Mouse (Mus musculus): Measurements from ENCODE around the gene Gda. TPM values are rescaled to one million over a fixed set of nuclear protein-coding genes. Genes with fewer than 3 reads are reported as not detected.

Gda gene
- polyA plus RNA-seq, 1 experiment from 2014 or later = 1.0 TPM

GRCm38 (mm10) chr19:21390904-21391303 is 82.3 kb downstream of the Gda start:
- no peaks in the 10 kb centered on the region; the same call in 1 of the 2 replicates for H3K4me1 ChIP-seq (ENCODE audit: control insufficient read depth, insufficient read depth, low read length)
- no peak for ATAC-seq
- no peak overlapping the region for H3K4me2 ChIP-seq (ENCODE audit: low read length)
- no peak overlapping the region for H3K27ac ChIP-seq (ENCODE audit: low read length)
- H3K27me3 ChIP-seq (ENCODE audit: control insufficient read depth, insufficient read depth, low read depth, low read length) = no peaks in the 10 kb centered on the region
- no peaks in the 10 kb centered on the region for H3K9me3 ChIP-seq (replicated peaks; ENCODE audit: control insufficient read depth, low read length, poor library complexity, severe bottlenecking)
- H3K4me3 ChIP-seq (ENCODE audit: low read depth, low read length) = no peak overlapping the region
- H3K9ac ChIP-seq (ENCODE audit: low read depth, low read length) = no peak overlapping the region
- 93% methylated on average over 7 of the region's 7 CpGs for WGBS
- H3K36me3 ChIP-seq (ENCODE audit: control insufficient read depth, insufficient read depth, low read length) = no peaks in the 10 kb centered on the region

GRCm38 (mm10) chr19:21386842-21387241 is 86.4 kb downstream of the Gda start:
- Histone ChIP-seq H3K27me3 (ENCODE audit: control insufficient read depth, insufficient read depth, low read depth, low read length) (no peaks in the 10 kb centered on the region), H3K4me2 (ENCODE audit: low read length) (no peak overlapping the region), H3K27ac (ENCODE audit: low read length) (no peak overlapping the region), H3K4me3 (ENCODE audit: low read depth, low read length) (no peak overlapping the region), H3K9ac (ENCODE audit: low read depth, low read length) (no peak overlapping the region), H3K4me1 (ENCODE audit: control insufficient read depth, insufficient read depth, low read length) (no peaks in the 10 kb centered on the region; the same call in 1 of the 2 replicates), H3K36me3 (ENCODE audit: control insufficient read depth, insufficient read depth, low read length) (no peaks in the 10 kb centered on the region), H3K9me3 (replicated peaks; ENCODE audit: control insufficient read depth, low read length, poor library complexity, severe bottlenecking) (no peaks in the 10 kb centered on the region)
- ATAC-seq = no peak
- WGBS = 80% methylated on average over 2 of the region's 2 CpGs

GRCm38 (mm10) chr19:21384231-21384630 is 89.0 kb downstream of the Gda start:
- 82% methylated on average over 3 of the region's 3 CpGs for WGBS
- Histone ChIP-seq H3K9ac (ENCODE audit: low read depth, low read length) (no peak overlapping the region), H3K4me2 (ENCODE audit: low read length) (no peak overlapping the region), H3K36me3 (ENCODE audit: control insufficient read depth, insufficient read depth, low read length) (no peaks in the 10 kb centered on the region), H3K4me1 (ENCODE audit: control insufficient read depth, insufficient read depth, low read length) (no peaks in the 10 kb centered on the region; the same call in 1 of the 2 replicates), H3K27me3 (ENCODE audit: control insufficient read depth, insufficient read depth, low read depth, low read length) (no peaks in the 10 kb centered on the region), H3K4me3 (ENCODE audit: low read depth, low read length) (no peak overlapping the region), H3K27ac (ENCODE audit: low read length) (no peak overlapping the region), H3K9me3 (replicated peaks; ENCODE audit: control insufficient read depth, low read length, poor library complexity, severe bottlenecking) (no peaks in the 10 kb centered on the region)
- ATAC-seq = no peak

DNA sequence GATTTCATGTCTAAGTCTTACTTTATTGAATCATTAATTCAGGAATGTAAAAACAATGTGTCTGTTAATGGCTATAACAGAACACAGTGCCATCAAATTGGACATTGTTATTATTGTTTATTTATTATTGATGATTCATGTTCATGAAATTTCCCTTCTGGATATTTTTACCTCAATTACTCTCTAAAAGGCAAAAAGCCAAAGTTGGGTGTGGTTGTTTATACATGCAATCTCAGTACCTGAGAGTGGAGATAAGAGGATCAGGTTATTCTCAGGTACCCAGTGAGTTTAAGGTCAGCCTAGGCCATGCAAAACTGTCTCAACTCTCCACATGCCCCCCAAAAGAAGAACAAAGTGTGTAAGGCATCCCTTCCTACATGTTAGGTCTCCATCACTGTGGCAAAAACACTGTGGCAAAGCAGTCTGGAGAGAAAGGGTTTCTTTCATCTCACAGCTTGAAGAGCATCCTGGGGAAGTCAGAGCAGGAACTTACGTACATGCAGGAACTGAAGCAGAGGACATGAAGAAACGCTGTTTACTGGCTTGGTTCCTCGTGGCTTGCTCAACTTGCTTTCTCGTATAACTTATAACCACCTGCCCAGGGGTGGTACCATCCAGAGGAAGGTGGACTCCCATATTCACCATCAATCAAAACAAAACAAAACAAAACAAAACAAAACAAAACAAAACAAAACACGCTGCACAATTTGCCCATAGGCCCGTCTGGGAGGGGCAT is 89.6 kb downstream of the Gda start:
- Histone ChIP-seq H3K4me3 (ENCODE audit: low read depth, low read length) (no peak overlapping the region), H3K27me3 (ENCODE audit: control insufficient read depth, insufficient read depth, low read depth, low read length) (no peaks in the 10 kb centered on the region), H3K27ac (ENCODE audit: low read length) (no peak overlapping the region), H3K4me2 (ENCODE audit: low read length) (no peak overlapping the region), H3K4me1 (ENCODE audit: control insufficient read depth, insufficient read depth, low read length) (no peaks in the 10 kb centered on the region; the same call in 1 of the 2 replicates), H3K36me3 (ENCODE audit: control insufficient read depth, insufficient read depth, low read length) (no peaks in the 10 kb centered on the region), H3K9ac (ENCODE audit: low read depth, low read length) (no peak overlapping the region), H3K9me3 (replicated peaks; ENCODE audit: control insufficient read depth, low read length, poor library complexity, severe bottlenecking) (no peaks in the 10 kb centered on the region)
- ATAC-seq = no peak
- WGBS = 93% methylated on average over 6 of the region's 6 CpGs

DNA sequence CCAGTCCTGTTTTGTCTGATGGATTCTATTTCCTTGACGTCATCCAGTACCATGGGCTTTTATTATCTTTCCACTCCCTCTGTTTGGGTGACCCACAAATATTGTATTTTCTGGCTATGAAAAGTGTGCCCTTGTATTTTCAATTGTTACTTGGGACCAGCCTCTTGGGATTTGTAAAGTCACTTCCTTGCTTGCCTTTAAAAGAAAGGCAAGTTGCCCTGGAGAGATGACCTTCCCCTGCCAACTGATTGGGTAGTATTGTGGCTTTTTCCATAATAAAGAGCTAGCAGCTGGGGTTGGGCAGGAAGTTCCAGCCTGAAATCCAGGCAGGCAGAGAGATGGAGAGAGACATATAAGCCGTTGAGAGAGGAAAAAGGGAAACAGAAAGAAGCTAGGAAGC is 91.5 kb downstream of the Gda start:
- no peak overlapping the region for H3K9ac ChIP-seq (ENCODE audit: low read depth, low read length)
- ATAC-seq = no peak
- no peaks in the 10 kb centered on the region for H3K27me3 ChIP-seq (ENCODE audit: control insufficient read depth, insufficient read depth, low read depth, low read length)
- no peaks in the 10 kb centered on the region for H3K9me3 ChIP-seq (replicated peaks; ENCODE audit: control insufficient read depth, low read length, poor library complexity, severe bottlenecking)
- no peaks in the 10 kb centered on the region for H3K36me3 ChIP-seq (ENCODE audit: control insufficient read depth, insufficient read depth, low read length)
- no peak overlapping the region for H3K4me3 ChIP-seq (ENCODE audit: low read depth, low read length)
- no peak overlapping the region for H3K27ac ChIP-seq (ENCODE audit: low read length)
- no peaks in the 10 kb centered on the region; the same call in 1 of the 2 replicates for H3K4me1 ChIP-seq (ENCODE audit: control insufficient read depth, insufficient read depth, low read length)
- no peak overlapping the region for H3K4me2 ChIP-seq (ENCODE audit: low read length)
- 57% methylated on average over 2 of the region's 2 CpGs for WGBS

- Histone ChIP-seq H3K4me3 (ENCODE audit: low read depth, low read length) (no peak overlapping the region), H3K27ac (ENCODE audit: low read length) (no peak overlapping the region), H3K9me3 (replicated peaks; ENCODE audit: control insufficient read depth, low read length, poor library complexity, severe bottlenecking) (no peaks in the 10 kb centered on the region), H3K9ac (ENCODE audit: low read depth, low read length) (no peak overlapping the region), H3K36me3 (ENCODE audit: control insufficient read depth, insufficient read depth, low read length) (no peaks in the 10 kb centered on the region), H3K4me1 (ENCODE audit: control insufficient read depth, insufficient read depth, low read length) (no peaks in the 10 kb centered on the region), H3K4me2 (ENCODE audit: low read length) (no peak overlapping the region), H3K27me3 (ENCODE audit: control insufficient read depth, insufficient read depth, low read depth, low read length) (no peaks in the 10 kb centered on the region)
- WGBS = 91% methylated on average over 5 of the region's 5 CpGs
- no peak for ATAC-seq
These were observed 94.0 kb downstream of the Gda start for GRCm38 (mm10) chr19:21379195-21379594.

- no peak for ATAC-seq
- H3K4me3 ChIP-seq (ENCODE audit: low read depth, low read length) = no peak overlapping the region
- H3K36me3 ChIP-seq (ENCODE audit: control insufficient read depth, insufficient read depth, low read length) = no peaks in the 10 kb centered on the region
- H3K27me3 ChIP-seq (ENCODE audit: control insufficient read depth, insufficient read depth, low read depth, low read length) = no peaks in the 10 kb centered on the region
- WGBS = 90% methylated on average over 4 of the region's 4 CpGs
- no peak overlapping the region for H3K4me2 ChIP-seq (ENCODE audit: low read length)
- H3K27ac ChIP-seq (ENCODE audit: low read length) = no peak overlapping the region
- no peak overlapping the region for H3K9ac ChIP-seq (ENCODE audit: low read depth, low read length)
- no peaks in the 10 kb centered on the region for H3K4me1 ChIP-seq (ENCODE audit: control insufficient read depth, insufficient read depth, low read length)
- H3K9me3 ChIP-seq (replicated peaks; ENCODE audit: control insufficient read depth, low read length, poor library complexity, severe bottlenecking) = no peaks in the 10 kb centered on the region
These were observed 96.6 kb downstream of the Gda start for GRCm38 (mm10) chr19:21376445-21377218.

- WGBS = 52% methylated on average over 11 of the region's 11 CpGs
- no peak overlapping the region for H3K27ac ChIP-seq (ENCODE audit: low read length)
- H3K27me3 ChIP-seq (ENCODE audit: control insufficient read depth, insufficient read depth, low read depth, low read length) = no peaks in the 10 kb centered on the region
- H3K4me2 ChIP-seq (ENCODE audit: low read length) = no peak overlapping the region
- no peaks in the 10 kb centered on the region for H3K4me1 ChIP-seq (ENCODE audit: control insufficient read depth, insufficient read depth, low read length)
- ATAC-seq = peak; percentile 74
- H3K9ac ChIP-seq (ENCODE audit: low read depth, low read length) = 0 out of 2 replicates have a peak overlapping the region, but pooled peaks have one; percentile 12
- H3K9me3 ChIP-seq (replicated peaks; ENCODE audit: control insufficient read depth, low read length, poor library complexity, severe bottlenecking) = no peaks in the 10 kb centered on the region
- no peaks in the 10 kb centered on the region for H3K36me3 ChIP-seq (ENCODE audit: control insufficient read depth, insufficient read depth, low read length)
- H3K4me3 ChIP-seq (ENCODE audit: low read depth, low read length) = no peak overlapping the region
These were observed 100.0 kb downstream of the Gda start for GRCm38 (mm10) chr19:21373073-21373755.
